Mouse (Mus musculus) hindbrain, embryonic 15.5 days (tissue): ENCODE data around the gene Plekha1. TPM values are rescaled to one million over a fixed set of nuclear protein-coding genes. Genes with fewer than 3 reads are reported as not detected.
A peak's percentile ranks its signal among the peaks of the same experiment; 100 is the strongest.

Source experiments
- ATAC-seq: fragments of 200-750 bp; cut with Nextera tagmentation; 2 replicates; pipeline ENCODE4 v1.8.0; 2017; ENCODE audit warnings: low read depth, moderate number of reproducible peaks, moderate TSS enrichment; ENCODE audit not compliant: low FRiP score
- H3K27ac ChIP-seq: fragments of 300-500 bp; sonication (generic); replicated peaks from 2 replicates; pipeline ENCODE4 v1.5.1; 2015; ENCODE audit warnings: mild to moderate bottlenecking, inconsistent platforms
- H3K27me3 ChIP-seq: fragments of 300-500 bp; sonication (generic); 2 replicates; pipeline ENCODE4 v1.6.1; 2015; ENCODE audit warnings: control low read depth, inconsistent platforms
- H3K36me3 ChIP-seq: fragments of 300-500 bp; sonication (generic); 2 replicates; pipeline ENCODE4 v1.6.1; 2015; ENCODE audit warnings: control low read depth, inconsistent platforms
- H3K4me1 ChIP-seq: fragments of 300-500 bp; sonication (generic); replicated peaks from 2 replicates; pipeline ENCODE4 v1.6.1; 2015; ENCODE audit warnings: control low read depth, inconsistent platforms
- H3K4me2 ChIP-seq: fragments of 300-500 bp; sonication (generic); 2 replicates; pipeline ENCODE4 v1.6.1; 2015; ENCODE audit warnings: moderate library complexity, mild to moderate bottlenecking, inconsistent platforms
- H3K4me3 ChIP-seq: fragments of 300-500 bp; sonication (generic); 2 replicates; pipeline ENCODE4 v1.5.1; 2015; ENCODE audit warnings: mild to moderate bottlenecking, inconsistent platforms
- H3K9ac ChIP-seq: fragments of 300-500 bp; sonication (generic); 2 replicates; pipeline ENCODE4 v1.6.1; 2015; ENCODE audit warnings: inconsistent platforms
- H3K9me3 ChIP-seq: fragments of 300-500 bp; sonication (generic); 2 replicates; pipeline ENCODE4 v1.6.1; 2016; ENCODE audit warnings: control low read depth, inconsistent platforms
- whole genome bisulfite sequencing: fragments of 180-500 bp; shearing (Covaris S2); methylation state at CpG from one replicate; pipeline ENCODE4 v1.1.7; 2015; 5-methylcytosine and 5-hydroxymethylcytosine counted together
- polyA plus RNA-seq: library from polyadenylated mRNA; unstranded; fragments of >200 nt; fragmentation: Nextera tagmentation; extraction: Ambion mirVana; gene quantifications from 2 replicates; pipeline ENCODE4 v1.2.1, GENCODE M21; 2015

The Plekha1 gene
- polyA plus RNA-seq, 1 experiment from 2014 or later, result 60.6 TPM

GRCm38 (mm10) chr7:130862501-130862900 lies 3.1 kb upstream of the Plekha1 start:
- H3K27me3 ChIP-seq, result no peaks in the 10 kb centered on the region
- no peak overlapping the region for H3K4me3 ChIP-seq
- WGBS, result 54% methylated on average over 1 of the region's 1 CpGs
- peaks cover 22% of the 10 kb centered on the region for H3K4me1 ChIP-seq
- H3K4me2 ChIP-seq, result no peak overlapping the region
- no peak overlapping the region for H3K27ac ChIP-seq
- ATAC-seq, result no peak
- H3K9ac ChIP-seq, result no peak overlapping the region
- no peaks in the 10 kb centered on the region for H3K36me3 ChIP-seq
- no peaks in the 10 kb centered on the region for H3K9me3 ChIP-seq

- 76% methylated on average over 7 of the region's 7 CpGs for WGBS
- no peaks in the 10 kb centered on the region for H3K36me3 ChIP-seq
- no peak for ATAC-seq
- H3K9ac ChIP-seq, result no peak overlapping the region
- H3K27ac ChIP-seq, result no peak overlapping the region
- no peak overlapping the region for H3K4me3 ChIP-seq
- H3K9me3 ChIP-seq, result no peaks in the 10 kb centered on the region
- peaks cover 27% of the 10 kb centered on the region for H3K4me1 ChIP-seq
- H3K27me3 ChIP-seq, result no peaks in the 10 kb centered on the region
- no peak overlapping the region for H3K4me2 ChIP-seq
These were observed 845 bp upstream of the Plekha1 start for GRCm38 (mm10) chr7:130864711-130865110.

- ATAC-seq, result no peak
- Histone ChIP-seq H3K9me3 (no peaks in the 10 kb centered on the region), H3K4me1 (peaks cover 21% of the 10 kb centered on the region), H3K4me2 (peak overlapping the region; percentile 63), H3K36me3 (no peaks in the 10 kb centered on the region), H3K27ac (peak overlapping the region; percentile 89), H3K9ac (peak overlapping the region; percentile 68), H3K4me3 (peak overlapping the region; percentile 86), H3K27me3 (no peaks in the 10 kb centered on the region)
- WGBS, result 2% methylated on average over 13 of the region's 13 CpGs
These were observed 1.1 kb downstream of the Plekha1 start for GRCm38 (mm10) chr7:130866640-130867039.

GRCm38 (mm10) chr7:130867256-130867655 lies 1.7 kb downstream of the Plekha1 start:
- peaks cover 21% of the 10 kb centered on the region for H3K4me1 ChIP-seq
- 65% methylated on average over 3 of the region's 3 CpGs for WGBS
- peak overlapping the region; percentile 63 for H3K4me2 ChIP-seq
- no peak for ATAC-seq
- 0 out of 2 replicates have a peak overlapping the region, but pooled peaks have one; percentile 27 for H3K9ac ChIP-seq
- no peak overlapping the region for H3K27ac ChIP-seq
- peak overlapping the region; percentile 86 for H3K4me3 ChIP-seq
- no peaks in the 10 kb centered on the region for H3K27me3 ChIP-seq
- no peaks in the 10 kb centered on the region for H3K36me3 ChIP-seq
- no peaks in the 10 kb centered on the region for H3K9me3 ChIP-seq

DNA sequence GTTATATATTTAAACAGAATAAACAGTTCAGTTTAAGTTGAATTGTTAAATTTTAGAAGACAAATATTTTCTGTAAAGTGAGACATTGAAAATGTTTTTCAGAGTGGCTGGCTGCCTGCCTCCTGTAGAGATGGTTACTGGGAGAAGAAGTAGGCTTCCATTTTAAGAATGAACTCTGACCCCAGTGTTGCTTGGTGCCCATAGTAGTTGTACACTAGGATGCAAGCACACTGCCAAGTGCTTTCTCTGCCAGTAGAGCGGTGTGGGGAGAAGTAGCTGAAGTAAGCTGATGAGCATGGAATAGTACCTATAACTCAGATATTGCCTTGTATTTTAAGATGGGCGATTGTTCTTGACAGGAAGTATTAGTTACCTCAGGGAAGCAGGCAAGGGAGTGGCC lies 18.6 kb downstream of the Plekha1 start:
- H3K27me3 ChIP-seq, result no peaks in the 10 kb centered on the region
- no peaks in the 10 kb centered on the region for H3K9me3 ChIP-seq
- no peak overlapping the region for H3K4me2 ChIP-seq
- no peak for ATAC-seq
- 89% methylated on average over 2 of the region's 2 CpGs for WGBS
- no peak overlapping the region for H3K9ac ChIP-seq
- H3K27ac ChIP-seq, result no peak overlapping the region
- 0 out of 2 replicates have a peak, but pooled peaks cover 3% of the 10 kb centered on the region for H3K4me1 ChIP-seq
- peaks cover 24% of the 10 kb centered on the region; the same call in 1 of the 2 replicates for H3K36me3 ChIP-seq
- H3K4me3 ChIP-seq, result no peak overlapping the region

GRCm38 (mm10) chr7:130886246-130886645 lies 20.7 kb downstream of the Plekha1 start:
- H3K27me3 ChIP-seq, result no peaks in the 10 kb centered on the region
- no peaks in the 10 kb centered on the region for H3K9me3 ChIP-seq
- 88% methylated on average over 3 of the region's 3 CpGs for WGBS
- no peak overlapping the region for H3K27ac ChIP-seq
- H3K9ac ChIP-seq, result no peak overlapping the region
- H3K4me2 ChIP-seq, result no peak overlapping the region
- peaks cover 19% of the 10 kb centered on the region; the same call in 1 of the 2 replicates for H3K36me3 ChIP-seq
- H3K4me1 ChIP-seq, result 0 out of 2 replicates have a peak, but pooled peaks cover 3% of the 10 kb centered on the region
- H3K4me3 ChIP-seq, result no peak overlapping the region
- no peak for ATAC-seq

- Histone ChIP-seq H3K36me3 (peaks cover 24% of the 10 kb centered on the region), H3K4me3 (no peak overlapping the region), H3K9ac (no peak overlapping the region), H3K9me3 (no peaks in the 10 kb centered on the region), H3K27ac (no peak overlapping the region), H3K27me3 (no peaks in the 10 kb centered on the region), H3K4me1 (0 out of 2 replicates have a peak, but pooled peaks cover 3% of the 10 kb centered on the region), H3K4me2 (no peak overlapping the region)
- 27% methylated on average over 3 of the region's 3 CpGs for WGBS
- ATAC-seq, result no peak
These were observed 22.4 kb downstream of the Plekha1 start for GRCm38 (mm10) chr7:130887946-130888345.

GRCm38 (mm10) chr7:130890871-130891270 lies 25.3 kb downstream of the Plekha1 start:
- Histone ChIP-seq H3K27me3 (no peaks in the 10 kb centered on the region), H3K9ac (no peak overlapping the region), H3K9me3 (no peaks in the 10 kb centered on the region), H3K4me3 (no peak overlapping the region), H3K4me1 (0 out of 2 replicates have a peak, but pooled peaks cover 3% of the 10 kb centered on the region), H3K27ac (no peak overlapping the region), H3K4me2 (no peak overlapping the region), H3K36me3 (peaks cover 16% of the 10 kb centered on the region; the same call in 1 of the 2 replicates)
- 58% methylated on average over 2 of the region's 2 CpGs for WGBS
- no peak for ATAC-seq

DNA sequence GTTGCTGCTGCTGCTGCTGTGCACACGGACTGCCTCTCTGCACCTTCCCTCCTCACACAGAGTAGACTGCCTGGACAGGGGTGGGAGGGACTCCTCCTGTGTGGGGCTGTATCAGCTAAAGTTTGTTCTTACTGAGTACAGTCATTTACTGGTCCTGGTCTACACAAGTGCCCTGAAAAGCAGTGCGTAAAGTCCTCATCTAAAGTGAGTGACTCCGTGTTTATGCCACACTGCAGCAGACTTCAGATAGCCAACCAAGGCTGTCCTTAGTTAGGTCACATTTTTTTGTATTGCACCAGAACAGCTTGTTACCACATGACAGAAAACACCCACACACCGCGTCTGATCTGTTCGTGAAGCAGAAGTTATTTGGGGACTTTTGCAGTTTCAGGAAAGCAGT lies 27.4 kb downstream of the Plekha1 start:
- Histone ChIP-seq H3K4me2 (no peak overlapping the region), H3K9ac (no peak overlapping the region), H3K9me3 (no peaks in the 10 kb centered on the region), H3K27me3 (no peaks in the 10 kb centered on the region), H3K4me1 (0 out of 2 replicates have a peak, but pooled peaks cover 2% of the 10 kb centered on the region), H3K36me3 (peaks cover 16% of the 10 kb centered on the region; the same call in 1 of the 2 replicates), H3K27ac (no peak overlapping the region), H3K4me3 (no peak overlapping the region)
- ATAC-seq, result no peak
- WGBS, result 85% methylated on average over 6 of the region's 6 CpGs

DNA sequence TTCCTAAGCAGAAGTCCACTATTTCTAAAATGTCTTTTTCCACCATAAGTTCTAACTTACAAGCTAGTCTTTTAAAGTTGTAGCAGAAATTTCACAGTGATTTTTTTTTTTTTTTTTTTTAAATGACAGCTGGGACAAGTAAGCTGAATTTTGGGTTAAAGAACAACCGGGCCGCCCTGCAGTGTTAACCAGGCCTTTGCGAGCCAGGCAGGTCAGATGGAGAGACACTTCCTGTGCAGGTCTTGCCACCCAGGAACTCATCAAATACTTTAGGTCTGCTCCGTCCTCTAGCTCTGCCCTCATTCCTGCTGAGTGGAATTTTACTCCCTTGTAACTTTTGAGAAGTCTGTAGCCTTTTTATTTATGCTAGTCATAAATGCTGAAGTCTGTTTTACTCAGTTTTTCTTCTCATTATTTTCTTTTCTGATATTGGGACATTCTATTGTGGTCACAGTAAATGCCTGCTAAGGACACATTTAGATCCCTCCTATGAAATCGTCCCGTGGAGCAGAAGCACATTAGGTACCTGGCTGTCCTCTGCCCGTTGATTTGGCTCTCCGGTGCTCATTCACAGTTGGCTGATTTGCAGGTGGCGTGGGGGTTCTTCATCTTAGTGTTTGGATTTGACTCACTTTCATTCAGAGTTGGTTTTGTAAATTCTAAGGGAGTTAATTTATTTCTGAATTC lies 29.5 kb downstream of the Plekha1 start:
- H3K9ac ChIP-seq, result no peak overlapping the region
- H3K4me2 ChIP-seq, result no peak overlapping the region
- H3K4me3 ChIP-seq, result no peak overlapping the region
- H3K9me3 ChIP-seq, result no peaks in the 10 kb centered on the region
- no peak overlapping the region for H3K27ac ChIP-seq
- no peaks in the 10 kb centered on the region for H3K4me1 ChIP-seq
- 87% methylated on average over 9 of the region's 9 CpGs for WGBS
- H3K27me3 ChIP-seq, result no peaks in the 10 kb centered on the region
- no peak for ATAC-seq
- peaks cover 16% of the 10 kb centered on the region; the same call in 1 of the 2 replicates for H3K36me3 ChIP-seq

DNA sequence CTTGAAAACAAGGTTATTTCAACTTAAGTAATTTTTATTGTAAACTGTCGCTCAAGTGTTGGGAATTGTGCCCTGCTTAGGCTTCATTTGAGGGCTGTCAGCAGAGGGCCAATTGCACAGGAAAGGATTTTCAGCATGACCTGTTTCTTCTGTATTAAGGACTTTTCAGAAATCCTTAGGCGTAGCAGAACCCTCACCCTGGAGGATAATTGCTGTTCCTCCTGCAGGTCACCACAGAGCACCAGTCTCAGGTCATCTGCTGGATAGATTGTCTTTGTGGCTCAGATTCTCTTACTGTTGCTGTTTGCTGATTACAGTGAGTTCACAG lies 30.0 kb downstream of the Plekha1 start:
- H3K27ac ChIP-seq, result no peak overlapping the region
- no peak overlapping the region for H3K4me2 ChIP-seq
- H3K4me3 ChIP-seq, result no peak overlapping the region
- H3K9me3 ChIP-seq, result no peaks in the 10 kb centered on the region
- H3K27me3 ChIP-seq, result no peaks in the 10 kb centered on the region
- H3K4me1 ChIP-seq, result no peaks in the 10 kb centered on the region
- H3K9ac ChIP-seq, result no peak overlapping the region
- peaks cover 18% of the 10 kb centered on the region for H3K36me3 ChIP-seq
- 73% methylated on average over 2 of the region's 2 CpGs for WGBS
- no peak for ATAC-seq

GRCm38 (mm10) chr7:130896064-130896463 lies 30.5 kb downstream of the Plekha1 start:
- Histone ChIP-seq H3K4me1 (no peaks in the 10 kb centered on the region), H3K9ac (no peak overlapping the region), H3K4me3 (no peak overlapping the region), H3K9me3 (no peaks in the 10 kb centered on the region), H3K27ac (no peak overlapping the region), H3K4me2 (no peak overlapping the region), H3K36me3 (peaks cover 22% of the 10 kb centered on the region), H3K27me3 (no peaks in the 10 kb centered on the region)
- ATAC-seq, result no peak
- 82% methylated on average over 3 of the region's 3 CpGs for WGBS

DNA sequence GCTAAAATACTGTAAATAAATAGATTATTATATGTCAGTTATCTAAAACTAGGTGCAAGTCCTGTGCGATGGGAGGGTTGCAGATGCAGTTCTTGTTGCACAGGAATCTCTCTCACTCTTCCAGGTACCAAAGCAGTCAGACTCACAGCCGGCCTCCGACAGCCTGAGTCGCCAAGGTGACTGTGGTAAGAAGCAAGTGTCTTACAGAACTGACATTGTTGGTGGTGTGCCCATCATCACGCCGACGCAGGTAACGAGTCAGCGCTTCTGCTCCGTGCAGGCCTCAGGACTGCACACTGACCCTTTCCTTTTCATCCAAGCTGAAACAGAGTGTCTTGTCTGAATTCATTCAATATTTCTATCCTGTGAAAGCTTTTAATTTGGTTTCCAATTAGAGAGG lies 31.6 kb downstream of the Plekha1 start:
- H3K27ac ChIP-seq, result no peak overlapping the region
- peaks cover 22% of the 10 kb centered on the region for H3K36me3 ChIP-seq
- H3K27me3 ChIP-seq, result no peaks in the 10 kb centered on the region
- 91% methylated on average over 10 of the region's 10 CpGs for WGBS
- no peaks in the 10 kb centered on the region for H3K9me3 ChIP-seq
- ATAC-seq, result no peak
- no peaks in the 10 kb centered on the region for H3K4me1 ChIP-seq
- H3K4me3 ChIP-seq, result no peak overlapping the region
- no peak overlapping the region for H3K4me2 ChIP-seq
- no peak overlapping the region for H3K9ac ChIP-seq
